Mouse (Mus musculus): ENCODE results near the gene Arfgap2.

The Arfgap2 gene

DNA sequence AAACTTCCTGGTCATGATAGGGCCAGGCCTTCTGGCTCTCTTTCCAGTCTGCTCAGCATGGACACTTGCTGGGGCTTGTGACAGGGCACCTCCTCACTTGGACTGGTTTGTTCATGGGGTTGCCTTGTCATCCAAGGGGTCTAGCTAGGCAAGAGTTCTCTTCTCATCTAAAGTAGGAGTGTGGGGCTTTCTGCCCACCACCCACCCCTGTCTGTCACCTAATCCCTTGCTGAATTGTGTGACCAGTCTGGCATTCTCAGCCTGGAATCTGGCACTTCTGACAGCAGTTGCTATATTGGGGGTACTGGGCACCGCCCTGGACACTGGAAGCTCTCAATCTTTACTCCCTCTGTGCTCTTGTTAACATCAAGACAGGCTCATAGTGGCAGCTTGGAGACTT is 5.3 kb upstream of the Arfgap2 start:
- no peak for DNase-seq (ENCODE audit: low spot score)

- no peak for DNase-seq (ENCODE audit: low spot score)
These were observed 798 bp upstream of the Arfgap2 start for GRCm38 (mm10) chr2:91263692-91264660.

DNA sequence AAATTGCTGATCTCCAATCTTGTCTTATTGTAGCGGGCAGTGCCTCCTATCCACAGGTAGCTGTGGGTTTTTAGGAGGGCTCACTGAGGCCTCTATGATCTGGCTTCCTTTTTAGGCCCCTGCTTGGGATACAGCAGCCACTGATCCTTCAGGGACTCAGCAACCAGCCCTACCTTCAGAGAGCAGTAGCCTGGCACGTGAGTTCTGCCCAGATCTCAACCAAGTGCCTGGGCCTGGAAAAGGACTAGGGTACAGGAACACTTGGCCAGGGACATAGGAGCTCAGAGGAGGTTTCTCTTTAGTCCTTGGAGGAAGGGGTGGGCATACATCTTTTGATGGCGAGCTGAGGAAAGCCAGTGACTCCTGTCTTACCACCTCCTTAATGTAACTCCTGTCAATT is 3.3 kb downstream of the Arfgap2 start:
- DNase-seq (ENCODE audit: low spot score): no peak

DNA sequence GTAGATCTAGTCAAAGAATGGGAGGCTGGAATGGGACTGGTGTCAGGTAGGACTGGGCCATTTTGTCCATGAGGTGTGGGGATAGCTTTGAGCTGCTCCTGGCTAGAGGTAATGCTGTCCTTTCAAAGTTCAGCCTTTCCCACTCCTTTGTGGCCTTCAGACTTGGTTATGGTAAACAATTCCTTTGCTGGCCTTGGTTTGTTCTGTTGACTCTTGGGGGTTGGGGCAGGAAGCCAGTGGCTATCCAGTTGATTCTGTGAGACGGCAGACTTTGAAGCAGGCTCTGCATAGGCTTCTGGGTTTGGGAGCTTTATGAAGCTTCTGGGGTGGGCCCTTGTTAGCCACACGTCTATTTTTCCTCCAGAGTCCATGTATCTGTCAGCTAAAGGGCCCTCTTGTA is 3.9 kb downstream of the Arfgap2 start:
- DNase-seq (ENCODE audit: low spot score): no peak

GRCm38 (mm10) chr2:91269687-91270133 is 4.9 kb downstream of the Arfgap2 start:
- DNase-seq (ENCODE audit: low spot score): no peak

DNA sequence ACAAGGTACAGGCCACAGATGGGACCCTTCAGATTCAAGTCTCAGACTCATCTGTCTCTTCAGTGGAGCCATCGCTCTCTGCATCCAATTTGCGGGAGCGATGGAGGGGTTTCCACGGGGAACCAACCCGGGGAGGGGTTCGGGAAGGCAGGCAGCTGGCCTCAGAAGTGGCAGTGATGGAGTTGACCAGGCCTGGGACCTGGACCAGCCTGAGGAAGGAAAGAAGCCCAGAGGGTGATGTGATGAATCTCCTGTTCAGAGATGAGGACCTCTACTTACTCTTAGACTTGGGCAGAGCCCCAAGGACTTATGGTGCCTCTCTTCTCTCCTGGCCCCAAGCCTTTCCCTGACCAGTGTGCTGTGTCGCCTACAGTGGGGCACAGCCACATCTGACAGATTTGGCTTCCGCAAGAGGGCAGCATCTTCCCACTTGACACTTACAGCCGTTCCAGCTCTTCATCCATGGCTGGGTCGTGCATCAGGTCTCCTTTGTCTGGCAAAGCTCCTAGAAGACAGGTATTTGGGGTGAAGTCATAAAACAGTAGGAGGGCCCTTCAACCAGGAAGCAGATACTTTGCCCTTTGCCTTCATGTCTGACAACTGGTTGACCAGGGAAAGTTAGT is 14.1 kb downstream of the Arfgap2 start:
- DNase-seq (ENCODE audit: low spot score): no peak

GRCm38 (mm10) chr2:91279372-91279755 is 14.6 kb downstream of the Arfgap2 start:
- DNase-seq (ENCODE audit: low spot score): no peak

DNA sequence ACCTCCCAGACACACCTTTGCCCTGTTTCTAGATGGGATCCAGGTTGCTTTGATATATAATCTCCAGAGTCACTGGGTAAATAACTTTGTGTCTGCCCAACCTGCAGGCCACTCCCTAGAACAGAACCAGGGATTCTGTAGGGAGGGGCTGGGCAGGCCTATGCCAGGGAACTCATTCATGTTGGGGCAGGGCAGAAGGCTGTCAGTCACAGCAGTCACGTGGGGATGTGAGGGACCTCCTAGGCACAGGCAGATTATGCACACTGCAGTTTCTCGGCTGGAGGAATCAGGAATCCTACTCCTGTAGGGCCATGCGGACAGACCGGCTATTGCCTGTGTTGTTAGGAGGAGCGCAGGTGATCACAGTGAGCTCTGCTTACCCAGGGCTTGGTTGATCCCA is 16.6 kb downstream of the Arfgap2 start:
- DNase-seq (ENCODE audit: low spot score): no peak

DNA sequence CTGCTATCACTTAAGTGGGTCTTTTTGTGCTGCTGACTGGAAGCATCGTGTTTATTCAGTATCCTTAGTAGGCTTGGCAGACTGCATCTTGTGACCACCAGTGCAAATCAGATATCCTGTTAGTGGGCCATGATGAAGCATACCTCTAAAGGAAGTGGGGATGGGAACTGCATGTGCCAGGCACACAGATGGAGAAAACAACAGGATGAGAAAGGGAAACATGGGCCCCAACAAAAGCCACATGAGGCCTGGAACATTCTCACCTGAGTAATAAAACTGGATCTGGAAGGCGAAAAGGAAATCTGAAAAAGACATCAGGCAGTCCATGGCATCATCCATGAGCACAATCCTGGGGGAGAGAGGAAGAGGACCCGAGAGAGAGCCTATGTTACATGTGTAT is 19.2 kb downstream of the Arfgap2 start:
- DNase-seq (ENCODE audit: low spot score): no peak

DNA sequence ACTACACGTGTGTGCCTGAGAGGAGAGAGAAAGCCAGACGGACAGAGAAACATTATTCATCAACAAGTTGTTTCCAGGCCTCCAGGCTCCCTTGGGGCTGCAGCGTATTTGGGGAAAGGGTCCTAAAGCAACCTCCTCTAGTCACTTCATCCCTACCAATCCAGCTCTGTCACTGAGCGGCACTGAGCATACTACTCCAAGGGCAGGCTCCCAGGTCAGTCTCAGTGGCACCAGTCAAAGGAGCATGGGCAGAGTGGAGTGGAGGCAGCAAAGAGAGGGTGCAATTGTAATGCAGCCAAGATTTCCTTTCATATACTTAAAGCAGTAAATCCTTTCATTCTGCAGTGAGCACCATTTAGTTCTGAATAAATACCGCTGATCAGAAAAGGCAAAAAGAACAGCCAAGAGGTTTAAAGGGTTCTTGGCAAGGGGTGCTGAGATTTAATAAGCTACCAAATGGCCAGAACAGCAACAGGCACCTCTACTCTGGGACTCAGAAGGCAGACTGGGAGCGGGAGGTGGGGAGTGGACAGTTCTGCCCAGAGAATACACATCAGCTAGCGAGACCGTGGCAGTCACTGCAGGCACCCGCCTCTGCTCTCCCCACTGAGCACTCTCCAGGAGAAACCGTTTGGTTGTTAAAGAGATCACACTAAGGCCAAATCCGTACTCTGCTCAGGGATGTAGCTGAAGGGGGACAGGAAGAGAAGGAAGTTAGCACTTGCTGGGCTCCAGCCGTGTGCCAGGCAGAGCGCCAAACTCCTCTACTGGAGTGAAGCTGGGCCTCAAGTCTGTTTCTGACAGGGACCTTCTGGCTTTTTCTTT is 19.8 kb downstream of the Arfgap2 start:
- DNase-seq (ENCODE audit: low spot score): no peak

DNA sequence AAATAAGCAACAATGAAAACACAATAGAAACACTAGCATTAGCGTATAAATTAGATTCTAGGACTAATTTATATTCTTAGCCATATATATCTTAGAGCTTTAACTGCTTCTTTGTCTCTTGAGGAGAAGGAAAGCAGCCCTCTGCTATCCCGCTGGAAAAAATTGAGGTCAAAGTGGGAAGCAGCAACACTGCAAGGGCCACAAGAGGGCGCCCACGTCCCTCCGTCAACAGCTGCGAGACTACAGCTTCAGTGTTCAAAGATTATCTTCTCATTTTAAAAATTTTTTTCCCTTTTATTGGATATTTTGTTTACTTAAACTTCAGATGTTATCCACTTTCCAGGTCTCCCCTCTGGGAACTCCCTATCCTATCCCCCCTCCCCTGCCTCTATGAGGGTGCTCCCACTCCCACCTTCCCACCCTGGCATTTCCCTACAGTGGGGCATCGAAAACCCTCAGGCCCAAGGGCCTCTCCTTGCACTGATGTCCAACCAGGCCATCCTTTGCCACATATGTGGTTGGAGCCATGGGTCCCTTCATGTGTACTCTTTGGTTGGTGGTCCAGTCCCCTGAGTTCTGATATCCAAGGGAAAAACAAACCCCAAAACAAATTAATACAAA is 21.2 kb downstream of the Arfgap2 start:
- DNase-seq (ENCODE audit: low spot score): peak; percentile 47

DNA sequence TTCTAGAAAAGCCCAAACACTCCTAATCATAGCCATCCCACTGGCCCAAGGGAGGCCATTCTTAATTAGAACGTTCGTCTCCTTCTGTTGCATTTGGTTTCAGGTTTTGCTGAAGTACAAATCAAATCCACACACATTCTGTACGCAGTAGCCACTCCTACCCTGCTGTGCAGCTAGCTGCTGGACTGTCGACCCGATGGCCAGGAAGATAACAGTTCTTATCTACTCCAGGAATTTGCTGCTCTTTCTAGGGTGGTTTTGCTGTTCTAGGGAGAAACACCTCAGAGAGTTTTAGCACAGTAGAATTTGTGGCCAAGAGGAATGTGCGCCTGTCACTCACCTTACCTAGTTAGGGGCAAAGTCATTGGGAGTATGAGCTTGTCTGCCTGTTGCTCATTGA is 22.8 kb downstream of the Arfgap2 start:
- no peak for DNase-seq (ENCODE audit: low spot score)

GRCm38 (mm10) chr2:91291197-91292007 is 26.6 kb downstream of the Arfgap2 start:
- no peak for DNase-seq (ENCODE audit: low spot score)

DNA sequence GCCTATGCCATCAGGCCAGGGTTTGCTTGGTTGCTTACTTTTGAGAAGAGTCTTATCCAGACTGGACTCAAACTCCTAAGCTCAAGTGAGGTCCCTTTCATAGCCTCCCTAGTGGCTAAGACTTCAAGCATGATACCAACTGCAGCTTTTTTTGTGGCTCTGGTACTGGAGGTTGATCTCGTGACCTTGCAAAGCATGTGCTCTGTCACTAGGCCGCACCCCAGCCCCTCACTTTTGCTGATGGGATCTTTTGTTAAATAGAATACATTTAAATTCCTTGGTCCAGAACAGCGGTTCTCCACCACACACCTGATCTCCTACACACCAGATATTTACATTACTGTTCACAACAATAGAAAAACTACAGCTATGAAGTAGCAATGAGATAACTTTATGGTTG is 29.5 kb downstream of the Arfgap2 start:
- no peak for DNase-seq (ENCODE audit: low spot score)

DNA sequence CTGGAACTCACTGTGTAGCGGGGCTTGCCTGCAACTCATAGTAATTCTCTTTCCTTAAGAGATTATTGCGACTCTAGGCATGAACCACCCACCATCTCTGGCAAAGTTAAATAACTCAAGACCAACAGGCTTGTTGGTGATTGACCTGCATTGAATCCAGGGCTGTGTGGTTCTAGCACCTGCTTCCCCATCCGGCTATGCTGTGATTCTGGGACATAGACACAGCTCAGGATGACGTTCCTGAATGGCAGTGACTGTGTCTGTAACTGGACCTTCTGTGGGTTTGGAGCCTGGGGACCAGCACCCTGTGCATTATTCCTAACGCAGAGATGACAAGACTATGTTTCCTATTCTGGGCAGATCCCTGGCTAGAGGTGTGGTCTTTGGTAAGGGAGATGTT is 31.1 kb downstream of the Arfgap2 start:
- DNase-seq (ENCODE audit: low spot score): no peak

GRCm38 (mm10) chr2:91299156-91299555 is 34.4 kb downstream of the Arfgap2 start:
- no peak for DNase-seq (ENCODE audit: low spot score)

DNA sequence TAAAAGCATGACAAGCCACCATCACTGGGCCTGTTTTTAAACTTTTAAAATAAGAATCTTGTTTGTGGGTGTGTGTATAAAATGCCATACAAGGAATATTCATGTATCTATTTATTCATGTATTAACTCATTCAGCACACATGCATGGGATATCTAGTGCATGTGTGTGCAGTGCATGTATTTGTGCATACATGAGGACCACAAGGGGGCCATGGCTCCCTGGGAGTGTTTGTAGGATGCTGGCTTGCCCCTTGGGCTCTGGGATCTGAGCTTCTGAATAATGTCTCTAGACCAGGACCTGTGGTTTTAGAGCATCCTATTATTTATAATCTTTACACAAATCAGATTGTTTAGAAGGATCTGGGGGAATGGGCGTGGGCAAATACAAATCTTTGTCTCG is 36.0 kb downstream of the Arfgap2 start:
- DNase-seq (ENCODE audit: low spot score): no peak

GRCm38 (mm10) chr2:91301836-91302235 is 37.1 kb downstream of the Arfgap2 start:
- no peak for DNase-seq (ENCODE audit: low spot score)

DNA sequence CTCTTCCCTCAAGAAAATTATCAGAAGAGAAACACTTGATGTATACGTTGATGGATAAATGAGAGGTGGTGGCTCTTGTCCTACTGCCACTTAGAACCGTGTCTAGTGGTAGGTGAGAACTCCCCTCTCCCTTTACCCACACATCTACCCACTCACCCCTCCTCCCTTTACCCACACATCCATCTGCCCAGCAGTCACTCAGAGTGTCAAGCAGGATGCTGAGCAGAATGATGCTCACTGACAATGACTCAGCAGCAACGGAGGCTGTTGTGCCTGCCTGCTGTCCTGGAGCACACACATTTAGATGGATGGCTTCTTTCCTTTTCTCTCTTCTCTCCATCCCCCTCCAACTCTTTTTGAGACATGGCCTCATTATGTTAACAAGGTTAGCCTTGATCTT is 38.1 kb downstream of the Arfgap2 start:
- DNase-seq (ENCODE audit: low spot score): no peak

GRCm38 (mm10) chr2:91305926-91306325 is 41.2 kb downstream of the Arfgap2 start:
- no peak for DNase-seq (ENCODE audit: low spot score)

DNA sequence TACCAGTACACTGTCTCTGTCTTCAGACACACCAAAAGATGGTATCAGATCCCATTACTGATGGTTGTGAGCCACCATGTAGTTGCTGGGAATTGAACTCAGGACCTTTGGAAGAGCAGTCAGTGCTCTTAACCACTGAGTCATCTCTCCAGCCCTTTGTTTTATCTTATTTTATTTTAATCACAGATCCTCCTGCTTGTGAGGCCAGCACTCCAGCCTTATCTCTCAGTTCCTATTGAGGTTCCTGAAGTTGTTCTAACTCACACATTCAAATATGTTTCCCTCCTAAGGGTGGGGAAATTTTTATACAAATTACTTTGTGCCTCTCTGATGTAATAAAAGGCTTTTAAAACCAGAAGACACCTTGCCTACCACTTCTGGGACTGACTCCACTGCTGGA is 41.8 kb downstream of the Arfgap2 start:
- no peak for DNase-seq (ENCODE audit: low spot score)

Measured in urinary bladder, postnatal 10 days (tissue).